Mouse (Mus musculus) cortical plate, adult 2 months (tissue): ENCODE measurements around the gene Rce1. TPM values are rescaled to one million over a fixed set of nuclear protein-coding genes. Genes with fewer than 3 reads are reported as not detected.

Experiments
- H3K27ac ChIP-seq: fragments of 200-500 bp; 2 replicates; pipeline ENCODE4 v1.5.1; 2012; ENCODE audit warnings: low read length, control low read depth, inconsistent platforms; ENCODE audit not compliant: insufficient read depth
- H3K4me1 ChIP-seq: fragments of 200-500 bp; 2 replicates; pipeline ENCODE4 v1.6.1; 2011; ENCODE audit warnings: low read length; ENCODE audit not compliant: control insufficient read depth, insufficient read depth
- H3K4me3 ChIP-seq: fragments of 200-500 bp; 2 replicates; pipeline ENCODE4 v1.5.1; 2011; ENCODE audit warnings: mild to moderate bottlenecking, low read length, control low read depth; ENCODE audit not compliant: insufficient read depth
- CTCF ChIP-seq: fragments of 200-500 bp; IDR thresholded peaks from 2 replicates; pipeline ENCODE4 v1.5.1; 2011; ENCODE audit warnings: mild to moderate bottlenecking, control low read depth, low read length; ENCODE audit not compliant: insufficient read depth; ENCODE audit errors: extremely low read depth
- POLR2A ChIP-seq: fragments of 200-500 bp; IDR thresholded peaks from 2 replicates; pipeline ENCODE4 v1.6.1; 2011; ENCODE audit warnings: mild to moderate bottlenecking, low read length, control low read depth; ENCODE audit not compliant: insufficient read depth; ENCODE audit errors: extremely low read depth
- polyA plus RNA-seq: library from polyadenylated mRNA; depleted of rRNA; stranded (reverse); fragments of >200 nt; gene quantifications from 2 replicates; pipeline ENCODE4 v1.2.3, GENCODE M21; 2012

Gene Rce1
- polyA plus RNA-seq, 1 experiment = 54.0 TPM

- Histone ChIP-seq H3K4me1 (peaks cover 4% of the 10 kb centered on the region; the same call in 1 of the 2 replicates), H3K4me3 (peak overlapping the region; percentile 99), H3K27ac (peak overlapping the region; percentile 98; the same call in 1 of the 2 replicates)
- TF ChIP-seq CTCF (no peak), POLR2A (no peak)
These were observed 541 bp upstream of the Rce1 start for GRCm38 (mm10) chr19:4625829-4626535.

GRCm38 (mm10) chr19:4624406-4625178 lies 849 bp downstream of the Rce1 start:
- Histone ChIP-seq H3K4me3 (peak overlapping the region; percentile 99), H3K4me1 (peaks cover 4% of the 10 kb centered on the region; the same call in 1 of the 2 replicates), H3K27ac (peak overlapping the region; percentile 98; the same call in 1 of the 2 replicates)
- TF ChIP-seq CTCF (no peak), POLR2A (no peak)

GRCm38 (mm10) chr19:4624006-4624405 lies 1.4 kb downstream of the Rce1 start:
- TF ChIP-seq CTCF (no peak), POLR2A (no peak)
- peaks cover 4% of the 10 kb centered on the region; the same call in 1 of the 2 replicates for H3K4me1 ChIP-seq
- no peak overlapping the region for H3K4me3 ChIP-seq
- H3K27ac ChIP-seq = no peak overlapping the region

DNA sequence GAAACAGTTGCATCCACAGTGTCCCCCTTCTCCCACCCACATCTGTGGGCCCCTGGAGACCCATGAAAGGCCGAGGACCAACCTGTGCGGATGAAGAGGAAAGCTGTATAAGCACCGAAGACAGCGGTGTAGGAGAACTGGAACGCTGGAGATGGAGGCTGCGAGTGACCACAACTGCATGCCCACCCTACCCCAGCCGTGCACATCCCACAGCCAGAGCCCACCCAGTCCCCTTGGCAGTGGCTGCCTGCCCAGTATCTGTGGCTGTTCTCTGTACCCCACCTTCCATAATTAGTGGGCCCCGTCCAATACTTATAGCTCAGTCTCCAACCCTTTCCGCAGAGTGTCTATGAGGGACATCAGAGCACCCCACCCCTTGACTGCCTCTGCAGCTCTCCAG lies 2.0 kb downstream of the Rce1 start:
- Histone ChIP-seq H3K4me3 (no peak overlapping the region), H3K4me1 (peaks cover 2% of the 10 kb centered on the region; the same call in 1 of the 2 replicates), H3K27ac (no peak overlapping the region)
- no peak for TF ChIP-seq CTCF
- TF ChIP-seq POLR2A = no peak

DNA sequence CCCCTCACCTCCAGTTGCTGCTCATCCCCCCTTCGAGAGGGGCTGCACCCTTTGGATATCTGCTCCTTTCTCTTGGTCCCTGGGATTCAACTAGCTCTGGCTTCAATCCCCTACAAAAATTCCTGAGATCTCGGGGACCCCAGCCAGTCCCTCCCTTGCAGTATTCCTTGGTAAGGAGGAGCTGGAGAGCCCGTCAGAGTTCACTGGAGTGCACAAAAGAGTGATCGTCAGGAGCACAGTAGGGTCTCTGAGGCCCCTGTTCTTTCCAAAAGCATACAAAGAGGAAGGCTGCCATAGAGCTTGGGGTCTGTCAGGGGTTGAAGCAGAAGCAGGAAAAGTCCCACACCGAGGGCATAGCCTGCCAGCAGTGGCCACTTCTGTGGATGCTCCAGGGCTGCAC lies 2.7 kb downstream of the Rce1 start:
- Histone ChIP-seq H3K4me1 (peaks cover 2% of the 10 kb centered on the region; the same call in 1 of the 2 replicates), H3K27ac (no peak overlapping the region), H3K4me3 (no peak overlapping the region)
- TF ChIP-seq POLR2A = no peak
- no peak for TF ChIP-seq CTCF

- peaks cover 2% of the 10 kb centered on the region; the same call in 1 of the 2 replicates for H3K4me1 ChIP-seq
- TF ChIP-seq POLR2A (no peak), CTCF (no peak)
- no peak overlapping the region for H3K27ac ChIP-seq
- no peak overlapping the region for H3K4me3 ChIP-seq
These were observed 4.7 kb downstream of the Rce1 start for GRCm38 (mm10) chr19:4620721-4621120.

DNA sequence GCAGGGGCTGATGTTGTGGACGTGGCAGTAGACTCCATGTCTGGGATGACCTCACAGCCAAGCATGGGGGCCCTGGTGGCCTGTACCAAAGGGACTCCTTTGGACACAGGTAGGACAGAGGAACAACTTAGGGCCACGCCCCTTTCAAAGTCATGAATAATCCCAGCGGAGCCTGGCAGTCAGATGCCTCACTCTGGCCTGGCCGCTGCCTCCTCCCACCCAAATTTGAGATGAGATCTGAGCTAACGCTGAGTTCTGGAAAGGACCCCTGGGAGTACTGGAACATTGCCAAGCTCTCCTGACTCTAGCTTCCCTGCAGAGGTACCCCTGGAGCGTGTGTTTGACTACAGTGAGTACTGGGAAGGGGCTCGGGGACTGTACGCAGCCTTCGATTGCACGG lies 6.0 kb downstream of the Rce1 start:
- TF ChIP-seq POLR2A (no peak), CTCF (no peak)
- Histone ChIP-seq H3K4me1 (peaks cover 2% of the 10 kb centered on the region; the same call in 1 of the 2 replicates), H3K27ac (no peak overlapping the region), H3K4me3 (no peak overlapping the region)

DNA sequence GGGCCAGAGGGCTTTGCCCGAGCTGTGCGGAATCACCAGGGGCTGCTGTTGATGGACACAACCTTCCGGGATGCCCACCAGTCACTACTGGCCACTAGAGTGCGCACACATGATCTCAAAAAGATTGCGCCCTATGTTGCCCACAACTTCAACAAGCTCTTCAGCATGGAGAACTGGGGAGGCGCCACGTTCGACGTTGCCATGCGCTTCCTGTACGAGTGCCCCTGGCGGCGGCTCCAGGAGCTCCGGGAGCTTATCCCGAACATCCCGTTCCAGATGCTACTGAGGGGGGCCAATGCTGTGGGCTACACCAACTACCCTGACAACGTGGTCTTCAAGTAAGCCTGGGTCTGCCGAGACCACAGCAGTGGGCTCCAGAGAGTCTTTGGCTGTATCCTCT lies 7.3 kb downstream of the Rce1 start:
- Histone ChIP-seq H3K4me1 (0 out of 2 replicates have a peak, but pooled peaks cover 2% of the 10 kb centered on the region), H3K4me3 (no peak overlapping the region)

DNA sequence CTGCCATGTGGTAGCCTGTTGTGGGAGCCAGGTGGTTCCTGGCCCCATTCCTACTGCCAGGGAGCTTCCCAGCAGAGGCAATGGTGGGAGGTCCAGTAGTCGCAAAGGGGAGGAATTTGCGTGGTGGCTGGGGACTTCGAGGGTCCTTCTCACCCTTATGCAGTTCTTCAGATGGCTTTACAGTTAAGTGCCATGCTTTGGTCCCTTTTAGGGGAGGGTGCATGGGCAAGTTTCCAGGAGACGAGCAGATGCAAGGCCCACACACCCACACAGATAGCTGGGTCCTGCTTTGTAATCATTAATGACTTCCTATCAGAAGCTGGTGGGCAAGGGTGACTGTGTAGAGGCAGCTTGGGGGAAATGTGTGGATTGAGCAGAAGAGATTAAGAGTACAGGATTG lies 8.9 kb downstream of the Rce1 start:
- H3K4me3 ChIP-seq = no peak overlapping the region
- 0 out of 2 replicates have a peak, but pooled peaks cover 2% of the 10 kb centered on the region for H3K4me1 ChIP-seq
- no peak for TF ChIP-seq CTCF
- no peak for TF ChIP-seq POLR2A
- H3K27ac ChIP-seq = no peak overlapping the region

More for the DNA sequence above, 7.3 kb downstream of the Rce1 start:
- H3K27ac ChIP-seq = no peak overlapping the region
- TF ChIP-seq POLR2A = no peak
- no peak for TF ChIP-seq CTCF
